Comparison of ENCODE assay signal across 10 mouse cellular contexts in genomic region chr8:108713346-108714142, GRCm38 (mm10).
DNase-seq lines count a peak whose midpoint lies in the region; ATAC-seq and TF ChIP-seq lines count a peak whose summit lies in the region.
"Had no signal": no experiment of that assay in that cellular context is flagged by ENCODE, and none has a peak within 500 bp of the region (broad histone marks: within the 10 kb centered on the region; RNA-seq: fewer than 3 reads in every experiment).

No protein-coding gene starts in this region.

- DNase-seq in heart, embryonic 10.5 days (ENCODE audit: low spot score): no peak
- DNase-seq in heart, postnatal 25 days (ENCODE audit: low spot score): no peak
- DNase-seq in midbrain, embryonic 11.5 days (ENCODE audit: low spot score, missing footprints): peak; percentile 94
- DNase-seq in urinary bladder, postnatal 4 days (ENCODE audit: low spot score in 2 of 2): no peak
- DNase-seq in left cerebral cortex, adult 11 months (ENCODE audit: low spot score): no peak
- no peak for DNase-seq in gastrocnemius, postnatal 25 days
- DNase-seq: cerebellum, adult 8-10 months; thymus, postnatal 36 days had no signal

- H3K4me2 ChIP-seq in hindbrain, embryonic 13.5 days: peak overlapping the region; percentile 93
- peak overlapping the region; percentile 93 for H3K4me2 ChIP-seq in midbrain, embryonic 11.5 days

- peak overlapping the region; percentile 99 for H3K9ac ChIP-seq in hindbrain, embryonic 13.5 days
- peak overlapping the region; percentile 90 for H3K9ac ChIP-seq in midbrain, embryonic 11.5 days (ENCODE audit: low read length)

- TF ChIP-seq POLR2A in bone marrow, adult 2 months (IDR thresholded peaks at IDR 0.05; ENCODE audit: borderline replicate concordance, control insufficient read depth, low read depth, low read length): no peak

- peaks cover 98% of the 10 kb centered on the region for H3K4me1 ChIP-seq in heart, embryonic 10.5 days
- peaks cover 2% of the 10 kb centered on the region for H3K4me1 ChIP-seq in bone marrow, adult 2 months (ENCODE audit: control insufficient read depth, insufficient read depth, low read length)
- H3K4me1 ChIP-seq in hindbrain, embryonic 13.5 days (replicated peaks): peaks cover 91% of the 10 kb centered on the region
- peaks cover 82% of the 10 kb centered on the region for H3K4me1 ChIP-seq in midbrain, embryonic 11.5 days (ENCODE audit: control insufficient read depth, insufficient read depth, low read length)

- WGBS in heart, embryonic 10.5 days: 12% methylated on average over 19 of the region's 19 CpGs
- WGBS in bone marrow, adult 2 months: 65% methylated on average over 19 of the region's 19 CpGs
- WGBS in hindbrain, embryonic 13.5 days: 9% methylated on average over 19 of the region's 19 CpGs
- WGBS in midbrain, embryonic 11.5 days: 4% methylated on average over 19 of the region's 19 CpGs

- H3K27ac ChIP-seq in heart, embryonic 10.5 days: peak overlapping the region; percentile 97
- peak overlapping the region; percentile 90 for H3K27ac ChIP-seq in bone marrow, adult 2 months (ENCODE audit: control insufficient read depth, insufficient read depth, low read depth, low read length, poor library complexity)
- H3K27ac ChIP-seq in hindbrain, embryonic 13.5 days: peak overlapping the region; percentile 100
- peak overlapping the region; percentile 90 for H3K27ac ChIP-seq in midbrain, embryonic 11.5 days (ENCODE audit: low read depth, low read length)

- TF ChIP-seq CTCF in bone marrow, adult 2 months (IDR thresholded peaks at IDR 0.05; ENCODE audit: control insufficient read depth, insufficient read depth, low read length): no peak

- H3K36me3 ChIP-seq in heart, embryonic 10.5 days: no peaks in the 10 kb centered on the region
- H3K36me3 ChIP-seq in hindbrain, embryonic 13.5 days: no peaks in the 10 kb centered on the region
- H3K36me3 ChIP-seq in midbrain, embryonic 11.5 days (ENCODE audit: control insufficient read depth, insufficient read depth, low read length): no peaks in the 10 kb centered on the region

- peak overlapping the region; percentile 91 for H3K4me3 ChIP-seq in heart, embryonic 10.5 days
- H3K4me3 ChIP-seq in bone marrow, adult 2 months (replicated peaks; ENCODE audit: control insufficient read depth, low read depth, low read length): no peak overlapping the region
- peak overlapping the region; percentile 80 for H3K4me3 ChIP-seq in hindbrain, embryonic 13.5 days
- H3K4me3 ChIP-seq in midbrain, embryonic 11.5 days (ENCODE audit: low read depth, low read length): peak overlapping the region; percentile 58

- intact Hi-C loops in heart, postnatal 25 days (cut with DNase I): loop anchor here (5.0 to 10.0 kb wide), 2 partner anchors 171 to 1201 kb away; no protein-coding TSS in a partner anchor

- H3K9me3 ChIP-seq in heart, embryonic 10.5 days: no peaks in the 10 kb centered on the region
- H3K9me3 ChIP-seq in hindbrain, embryonic 13.5 days: no peaks in the 10 kb centered on the region
- no peaks in the 10 kb centered on the region for H3K9me3 ChIP-seq in midbrain, embryonic 11.5 days (ENCODE audit: control insufficient read depth, low read length)

- no peak for ATAC-seq in hindbrain, embryonic 13.5 days (ENCODE audit: low FRiP score)
- no peak for ATAC-seq in midbrain, embryonic 11.5 days (ENCODE audit: low FRiP score)

- no peaks in the 10 kb centered on the region for H3K27me3 ChIP-seq in heart, embryonic 10.5 days (ENCODE audit: insufficient read depth, poor library complexity, severe bottlenecking)
- peaks cover 48% of the 10 kb centered on the region for H3K27me3 ChIP-seq in hindbrain, embryonic 13.5 days
- H3K27me3 ChIP-seq in midbrain, embryonic 11.5 days (ENCODE audit: control insufficient read depth, insufficient read depth, low read length): no peaks in the 10 kb centered on the region
